Mouse (Mus musculus): ENCODE measurements around the gene Twsg1. TPM values are rescaled to one million over a fixed set of nuclear protein-coding genes. Genes with fewer than 3 reads are reported as not detected.

Gene Twsg1
- total and polyA plus RNA-seq, 2 experiments from 2014 or later = 42.2 to 45.3 TPM

GRCm38 (mm10) chr17:65959011-65959410 lies 8.0 kb upstream of the Twsg1 start:
- no peak overlapping the region for H3K9ac ChIP-seq (replicated peaks; ENCODE audit: low read length, poor library complexity, severe bottlenecking)
- 84% methylated on average over 3 of the region's 3 CpGs for WGBS
- no peak for ATAC-seq (ENCODE audit: low FRiP score)

GRCm38 (mm10) chr17:65958366-65958765 lies 7.3 kb upstream of the Twsg1 start:
- no peaks in the 10 kb centered on the region for H3K9me3 ChIP-seq (ENCODE audit: low read length)
- TF ChIP-seq CTCF (IDR thresholded peaks at IDR 0.05) = no peak
- ATAC-seq (ENCODE audit: low FRiP score) (no peak), DNase-seq (ENCODE audit: low spot score) (no peak)
- no peak overlapping the region for H3K4me3 ChIP-seq (ENCODE audit: low read depth, low read length)
- WGBS = 83% methylated on average over 1 of the region's 1 CpGs
- no peaks in the 10 kb centered on the region for H3K36me3 ChIP-seq (ENCODE audit: insufficient read depth, low read length)
- H3K27me3 ChIP-seq (ENCODE audit: insufficient read depth, low read length) = no peaks in the 10 kb centered on the region
- H3K27ac ChIP-seq (ENCODE audit: low read depth, low read length) = no peak overlapping the region
- H3K4me2 ChIP-seq (ENCODE audit: low read depth, low read length, poor library complexity, severe bottlenecking) = no peak overlapping the region
- no peak overlapping the region for H3K9ac ChIP-seq (replicated peaks; ENCODE audit: low read length, poor library complexity, severe bottlenecking)
- no peaks in the 10 kb centered on the region for H3K4me1 ChIP-seq (ENCODE audit: insufficient read depth, low read length)

More at GRCm38 (mm10) chr17:65959011-65959410, 8.0 kb upstream of the Twsg1 start:
- Histone ChIP-seq H3K27ac (ENCODE audit: low read depth, low read length) (no peak overlapping the region), H3K4me3 (ENCODE audit: low read depth, low read length) (no peak overlapping the region), H3K27me3 (ENCODE audit: insufficient read depth, low read length) (no peaks in the 10 kb centered on the region), H3K9me3 (ENCODE audit: low read length) (no peaks in the 10 kb centered on the region), H3K4me2 (ENCODE audit: low read depth, low read length, poor library complexity, severe bottlenecking) (no peak overlapping the region), H3K4me1 (ENCODE audit: insufficient read depth, low read length) (no peaks in the 10 kb centered on the region), H3K36me3 (ENCODE audit: insufficient read depth, low read length) (no peaks in the 10 kb centered on the region; the same call in 1 of the 2 replicates)
- TF ChIP-seq CTCF (IDR thresholded peaks at IDR 0.05) = no peak
- DNase-seq (ENCODE audit: low spot score) = no peak

GRCm38 (mm10) chr17:65957782-65958325 lies 6.8 kb upstream of the Twsg1 start:
- no peak overlapping the region for H3K4me2 ChIP-seq (ENCODE audit: low read depth, low read length, poor library complexity, severe bottlenecking)
- H3K27ac ChIP-seq (ENCODE audit: low read depth, low read length) = no peak overlapping the region
- 82% methylated on average over 8 of the region's 8 CpGs for WGBS
- no peaks in the 10 kb centered on the region for H3K36me3 ChIP-seq (ENCODE audit: insufficient read depth, low read length)
- H3K9ac ChIP-seq (replicated peaks; ENCODE audit: low read length, poor library complexity, severe bottlenecking) = no peak overlapping the region
- ATAC-seq (ENCODE audit: low FRiP score) = no peak
- no peak for DNase-seq (ENCODE audit: low spot score)
- H3K4me3 ChIP-seq (ENCODE audit: low read depth, low read length) = no peak overlapping the region
- H3K27me3 ChIP-seq (ENCODE audit: insufficient read depth, low read length) = no peaks in the 10 kb centered on the region
- no peaks in the 10 kb centered on the region for H3K4me1 ChIP-seq (ENCODE audit: insufficient read depth, low read length)
- TF ChIP-seq CTCF (IDR thresholded peaks at IDR 0.05) = no peak
- no peaks in the 10 kb centered on the region for H3K9me3 ChIP-seq (ENCODE audit: low read length)

GRCm38 (mm10) chr17:65956993-65957781 lies 6.2 kb upstream of the Twsg1 start:
- DNase-seq (ENCODE audit: low spot score) (peak; percentile 36), ATAC-seq (ENCODE audit: low FRiP score) (no peak)
- Histone ChIP-seq H3K27me3 (ENCODE audit: insufficient read depth, low read length) (no peaks in the 10 kb centered on the region), H3K9me3 (ENCODE audit: low read length) (no peaks in the 10 kb centered on the region), H3K27ac (ENCODE audit: low read depth, low read length) (no peak overlapping the region), H3K9ac (replicated peaks; ENCODE audit: low read length, poor library complexity, severe bottlenecking) (no peak overlapping the region), H3K4me1 (ENCODE audit: insufficient read depth, low read length) (no peaks in the 10 kb centered on the region), H3K4me3 (ENCODE audit: low read depth, low read length) (no peak overlapping the region), H3K36me3 (ENCODE audit: insufficient read depth, low read length) (no peaks in the 10 kb centered on the region), H3K4me2 (ENCODE audit: low read depth, low read length, poor library complexity, severe bottlenecking) (no peak overlapping the region)
- 83% methylated on average over 14 of the region's 14 CpGs for WGBS
- no peak for TF ChIP-seq CTCF (IDR thresholded peaks at IDR 0.05)

GRCm38 (mm10) chr17:65956140-65956539 lies 5.1 kb upstream of the Twsg1 start:
- H3K9me3 ChIP-seq (ENCODE audit: low read length) = no peaks in the 10 kb centered on the region
- no peak for DNase-seq (ENCODE audit: low spot score)
- no peak for ATAC-seq (ENCODE audit: low FRiP score)
- H3K36me3 ChIP-seq (ENCODE audit: insufficient read depth, low read length) = no peaks in the 10 kb centered on the region
- no peak overlapping the region for H3K4me3 ChIP-seq (ENCODE audit: low read depth, low read length)
- H3K4me2 ChIP-seq (ENCODE audit: low read depth, low read length, poor library complexity, severe bottlenecking) = no peak overlapping the region
- H3K4me1 ChIP-seq (ENCODE audit: insufficient read depth, low read length) = no peaks in the 10 kb centered on the region
- 60% methylated on average over 3 of the region's 3 CpGs for WGBS
- H3K9ac ChIP-seq (replicated peaks; ENCODE audit: low read length, poor library complexity, severe bottlenecking) = no peak overlapping the region
- H3K27ac ChIP-seq (ENCODE audit: low read depth, low read length) = no peak overlapping the region
- H3K27me3 ChIP-seq (ENCODE audit: insufficient read depth, low read length) = no peaks in the 10 kb centered on the region
- TF ChIP-seq CTCF (IDR thresholded peaks at IDR 0.05) = no peak

- 58% methylated on average over 4 of the region's 4 CpGs for WGBS
These were observed 2.9 kb upstream of the Twsg1 start for GRCm38 (mm10) chr17:65953959-65954358.

More at GRCm38 (mm10) chr17:65953959-65954358, 2.9 kb upstream of the Twsg1 start:
- Histone ChIP-seq H3K27me3 (ENCODE audit: insufficient read depth, low read length) (no peaks in the 10 kb centered on the region), H3K36me3 (ENCODE audit: insufficient read depth, low read length) (no peaks in the 10 kb centered on the region), H3K4me3 (ENCODE audit: low read depth, low read length) (no peak overlapping the region), H3K9ac (replicated peaks; ENCODE audit: low read length, poor library complexity, severe bottlenecking) (no peak overlapping the region), H3K27ac (ENCODE audit: low read depth, low read length) (no peak overlapping the region), H3K4me2 (ENCODE audit: low read depth, low read length, poor library complexity, severe bottlenecking) (no peak overlapping the region), H3K4me1 (ENCODE audit: insufficient read depth, low read length) (no peaks in the 10 kb centered on the region), H3K9me3 (ENCODE audit: low read length) (no peaks in the 10 kb centered on the region)
- no peak for DNase-seq (ENCODE audit: low spot score)
- no peak for TF ChIP-seq CTCF (IDR thresholded peaks at IDR 0.05)
- ATAC-seq (ENCODE audit: low FRiP score) = no peak
